Mouse (Mus musculus) heart, postnatal 0 days (tissue): ENCODE data around the gene Susd4. TPM values are rescaled to one million over a fixed set of nuclear protein-coding genes. Genes with fewer than 3 reads are reported as not detected.

Experiments used
- ATAC-seq: fragments of 200-750 bp; cut with Nextera tagmentation; 2 replicates; pipeline ENCODE4 v1.8.0; 2017; ENCODE audit warnings: low read depth, moderate number of reproducible peaks, moderate library complexity; ENCODE audit not compliant: insufficient read depth
- DNase-seq: peaks from one replicate; pipeline ENCODE4 v3.0.0-alpha.2; 2016; ENCODE audit warnings: low spot score
- H3K27ac ChIP-seq: fragments of 300-500 bp; sonication (generic); 2 replicates; pipeline ENCODE4 v1.5.1; 2014; ENCODE audit warnings: low read depth, mild to moderate bottlenecking
- H3K27me3 ChIP-seq: fragments of 300-500 bp; sonication (generic); 2 replicates; pipeline ENCODE4 v1.6.1; 2014; ENCODE audit warnings: low read length, mixed read lengths; ENCODE audit not compliant: control insufficient read depth, insufficient read depth
- H3K36me3 ChIP-seq: fragments of 300-500 bp; sonication (generic); replicated peaks from 2 replicates; pipeline ENCODE4 v1.6.1; 2014; ENCODE audit warnings: low read length, mixed read lengths; ENCODE audit not compliant: control insufficient read depth, insufficient read depth
- H3K4me1 ChIP-seq: fragments of 300-500 bp; sonication (generic); 2 replicates; pipeline ENCODE4 v1.6.1; 2014; ENCODE audit warnings: antibody characterized with exemption; ENCODE audit not compliant: control insufficient read depth, insufficient read depth
- H3K4me2 ChIP-seq: fragments of 300-500 bp; sonication (generic); 2 replicates; pipeline ENCODE4 v1.6.1; 2014; ENCODE audit warnings: low read depth, mild to moderate bottlenecking, low read length, moderate library complexity
- H3K4me3 ChIP-seq: fragments of 300-500 bp; sonication (generic); 2 replicates; pipeline ENCODE4 v1.5.1; 2014; ENCODE audit warnings: low read depth, low read length
- H3K9ac ChIP-seq: fragments of 300-500 bp; sonication (generic); replicated peaks from 2 replicates; pipeline ENCODE4 v1.6.1; 2014; ENCODE audit warnings: low read depth, low read length, mixed read lengths
- H3K9me3 ChIP-seq: fragments of 300-500 bp; sonication (generic); replicated peaks from 2 replicates; pipeline ENCODE4 v1.6.1; 2016; ENCODE audit warnings: low read length; ENCODE audit not compliant: control insufficient read depth
- CTCF ChIP-seq: IDR thresholded peaks from 2 replicates; pipeline ENCODE4 v1.5.1; 2016; ENCODE audit warnings: antibody characterized with exemption, control low read depth, low read depth
- EP300 ChIP-seq: IDR thresholded peaks from 2 replicates; pipeline ENCODE4 v1.6.1; 2016; ENCODE audit warnings: antibody characterized with exemption, low read depth
- WGBS: fragments of 180-500 bp; shearing (Covaris S2); extraction: QIAGEN DNeasy Blood & Tissue Kit; methylation state at CpG from one replicate; pipeline ENCODE4 v1.1.7; 2014; 5-methylcytosine and 5-hydroxymethylcytosine counted together
- polyA plus RNA-seq: library from polyadenylated mRNA; unstranded; fragments of >200 nt; fragmentation: Nextera tagmentation; extraction: Ambion mirVana; gene quantifications from 2 replicates; pipeline ENCODE4 v1.2.1, GENCODE M21; 2015
- total RNA-seq: library from RNA; depleted of rRNA; stranded (reverse); fragments of >200 nt; gene quantifications from 2 replicates; pipeline ENCODE4 v1.2.3, GENCODE M21; 2014; ENCODE audit warnings: low replicate concordance

Susd4 gene
- total and polyA plus RNA-seq, 2 experiments from 2014 or later, result 1.8 to 6.4 TPM

DNA sequence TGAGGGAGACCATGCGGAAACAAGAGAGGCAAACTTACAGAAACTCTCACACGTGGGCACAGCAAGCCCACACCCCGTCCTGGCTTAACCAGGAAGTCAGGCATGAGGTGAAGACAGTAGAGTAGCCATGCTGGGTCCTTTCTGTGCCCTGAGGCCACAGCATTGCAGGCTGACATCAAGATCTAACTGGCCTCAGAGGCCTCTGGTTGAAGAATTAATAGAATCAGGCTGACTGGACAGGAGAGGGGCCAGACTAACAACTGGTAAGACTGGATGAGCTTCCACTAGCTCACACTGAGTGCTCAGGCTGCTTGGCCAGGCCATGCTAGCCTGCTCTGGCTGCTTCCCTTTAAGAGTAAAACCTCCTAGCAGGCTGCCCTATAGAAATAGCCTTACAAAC lies 145.4 kb downstream of the Susd4 start:
- no peak overlapping the region for H3K4me3 ChIP-seq
- H3K9ac ChIP-seq, result no peak overlapping the region
- no peak for ATAC-seq
- H3K27me3 ChIP-seq, result no peaks in the 10 kb centered on the region
- TF ChIP-seq EP300 (no peak), CTCF (no peak)
- no peak for DNase-seq
- WGBS, result 65% methylated on average over 3 of the region's 3 CpGs
- peak overlapping the region; percentile 43; the same call in 1 of the 2 replicates for H3K27ac ChIP-seq
- H3K4me1 ChIP-seq, result peaks cover 12% of the 10 kb centered on the region
- H3K36me3 ChIP-seq, result no peaks in the 10 kb centered on the region
- 0 out of 2 replicates have a peak, but pooled peaks cover 6% of the 10 kb centered on the region for H3K9me3 ChIP-seq
- H3K4me2 ChIP-seq, result no peak overlapping the region

GRCm38 (mm10) chr1:182909596-182909995 lies 145.9 kb downstream of the Susd4 start:
- H3K4me1 ChIP-seq, result peaks cover 12% of the 10 kb centered on the region
- 0 out of 2 replicates have a peak, but pooled peaks cover 6% of the 10 kb centered on the region for H3K9me3 ChIP-seq
- no peak overlapping the region for H3K4me3 ChIP-seq
- no peak overlapping the region for H3K27ac ChIP-seq
- TF ChIP-seq EP300, result no peak
- no peak for TF ChIP-seq CTCF
- ATAC-seq (no peak), DNase-seq (no peak)
- WGBS, result 82% methylated on average over 5 of the region's 5 CpGs
- H3K4me2 ChIP-seq, result no peak overlapping the region
- H3K36me3 ChIP-seq, result no peaks in the 10 kb centered on the region
- H3K27me3 ChIP-seq, result no peaks in the 10 kb centered on the region
- H3K9ac ChIP-seq, result no peak overlapping the region

DNA sequence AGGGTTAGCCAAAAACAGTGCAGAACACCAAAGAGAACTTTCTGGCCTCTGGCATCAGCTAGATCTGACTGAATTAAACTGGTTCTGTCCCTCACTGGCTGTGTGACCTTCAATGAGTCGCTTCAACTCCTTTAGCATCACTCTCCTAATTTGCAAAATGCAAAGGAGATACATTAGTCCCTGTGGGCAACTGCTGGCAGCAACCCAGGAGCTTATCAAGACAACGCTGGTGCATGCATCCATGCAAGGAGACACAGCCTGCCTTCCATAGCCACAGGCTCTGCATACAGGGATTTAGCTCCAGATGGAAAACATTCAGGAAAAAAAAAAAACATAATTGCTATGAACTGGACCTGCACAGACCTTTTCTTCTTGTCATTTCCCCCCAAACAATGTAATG lies 148.9 kb downstream of the Susd4 start:
- no peak overlapping the region for H3K9ac ChIP-seq
- DNase-seq (no peak), ATAC-seq (no peak)
- TF ChIP-seq CTCF, result no peak
- no peak for TF ChIP-seq EP300
- H3K36me3 ChIP-seq, result no peaks in the 10 kb centered on the region
- H3K27me3 ChIP-seq, result no peaks in the 10 kb centered on the region
- H3K27ac ChIP-seq, result no peak overlapping the region
- 0 out of 2 replicates have a peak, but pooled peaks cover 6% of the 10 kb centered on the region for H3K9me3 ChIP-seq
- H3K4me3 ChIP-seq, result no peak overlapping the region
- H3K4me2 ChIP-seq, result no peak overlapping the region
- peaks cover 12% of the 10 kb centered on the region for H3K4me1 ChIP-seq
- WGBS, result 33% methylated on average over 2 of the region's 2 CpGs

DNA sequence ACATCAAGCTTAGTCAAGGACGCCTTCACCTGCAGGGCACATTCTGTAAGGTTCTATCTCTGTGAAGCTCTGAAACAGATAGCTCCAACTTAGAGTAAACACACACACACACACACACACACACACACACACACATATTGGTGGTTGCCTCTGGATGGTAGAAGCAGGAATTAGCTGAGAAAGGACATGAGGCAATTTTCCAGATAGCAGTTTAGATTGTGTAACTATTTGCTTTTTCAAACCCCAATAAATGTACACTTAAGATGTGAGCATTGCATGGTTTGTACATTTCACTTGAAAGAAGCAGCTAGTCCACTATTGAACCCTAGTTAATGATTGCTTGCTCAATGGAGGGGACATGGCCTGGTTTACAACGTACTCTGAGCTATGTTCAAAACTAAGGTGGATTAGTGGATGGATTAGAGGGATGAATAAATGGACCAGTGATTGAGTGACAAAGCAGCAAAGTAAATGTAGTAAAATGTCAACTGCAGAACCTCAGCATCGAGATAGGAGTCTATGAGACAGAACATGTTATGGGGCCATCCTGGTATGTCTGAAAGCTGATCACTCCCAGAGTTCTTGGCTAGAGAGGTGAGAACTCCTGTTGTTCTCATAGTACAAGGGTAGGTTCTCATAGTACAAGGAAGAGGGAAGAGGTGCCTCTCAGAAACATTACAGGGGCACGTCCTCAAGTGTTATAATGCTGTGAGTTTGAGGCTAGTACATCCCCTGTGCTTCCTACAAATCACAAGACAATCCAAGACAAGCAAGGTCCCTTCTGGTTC lies 150.7 kb downstream of the Susd4 start:
- H3K9me3 ChIP-seq, result 0 out of 2 replicates have a peak, but pooled peaks cover 6% of the 10 kb centered on the region

GRCm38 (mm10) chr1:182916166-182916565 lies 152.5 kb downstream of the Susd4 start:
- no peak for DNase-seq
- no peak for ATAC-seq
- TF ChIP-seq CTCF, result no peak
- TF ChIP-seq EP300, result no peak
- no peak overlapping the region for H3K9ac ChIP-seq
- 0 out of 2 replicates have a peak, but pooled peaks cover 6% of the 10 kb centered on the region for H3K9me3 ChIP-seq
- H3K4me3 ChIP-seq, result no peak overlapping the region
- H3K27ac ChIP-seq, result no peak overlapping the region
- 91% methylated on average over 5 of the region's 5 CpGs for WGBS
- H3K4me1 ChIP-seq, result no peaks in the 10 kb centered on the region
- no peak overlapping the region for H3K4me2 ChIP-seq
- no peaks in the 10 kb centered on the region for H3K36me3 ChIP-seq
- no peaks in the 10 kb centered on the region for H3K27me3 ChIP-seq

More for the DNA sequence above, 150.7 kb downstream of the Susd4 start:
- Histone ChIP-seq H3K4me3 (no peak overlapping the region), H3K27ac (no peak overlapping the region), H3K36me3 (no peaks in the 10 kb centered on the region), H3K9ac (no peak overlapping the region), H3K4me2 (no peak overlapping the region), H3K4me1 (no peaks in the 10 kb centered on the region), H3K27me3 (no peaks in the 10 kb centered on the region)
- TF ChIP-seq EP300 (no peak), CTCF (no peak)
- WGBS, result 88% methylated on average over 4 of the region's 4 CpGs
- ATAC-seq, result no peak
- DNase-seq, result no peak
